Mouse (Mus musculus) activated CD4-positive, CD25-positive, alpha-beta regulatory T cell, adult 4 months (primary cell): ENCODE data around the gene Dnase1l2. TPM values are rescaled to one million over a fixed set of nuclear protein-coding genes. Genes with fewer than 3 reads are reported as not detected.
"Not testable (repeated sequence)": the region's sequence is repeated elsewhere in the genome, so short reads cannot be mapped to it uniquely, and the experiment has no call there.

ENCODE experiments used
- ATAC-seq: one replicate; pipeline ENCODE4 v1.8.0; 2017
- polyA plus RNA-seq, 2 experiments: library from polyadenylated mRNA; unstranded; fragments of 100-300 nt; shearing (Covaris generic); gene quantifications; one replicate each; pipeline ENCODE4 v1.2.1; 2017

The Dnase1l2 gene
- polyA plus RNA-seq, 2 experiments from 2014 or later = 1.9 to 3.6 TPM

DNA sequence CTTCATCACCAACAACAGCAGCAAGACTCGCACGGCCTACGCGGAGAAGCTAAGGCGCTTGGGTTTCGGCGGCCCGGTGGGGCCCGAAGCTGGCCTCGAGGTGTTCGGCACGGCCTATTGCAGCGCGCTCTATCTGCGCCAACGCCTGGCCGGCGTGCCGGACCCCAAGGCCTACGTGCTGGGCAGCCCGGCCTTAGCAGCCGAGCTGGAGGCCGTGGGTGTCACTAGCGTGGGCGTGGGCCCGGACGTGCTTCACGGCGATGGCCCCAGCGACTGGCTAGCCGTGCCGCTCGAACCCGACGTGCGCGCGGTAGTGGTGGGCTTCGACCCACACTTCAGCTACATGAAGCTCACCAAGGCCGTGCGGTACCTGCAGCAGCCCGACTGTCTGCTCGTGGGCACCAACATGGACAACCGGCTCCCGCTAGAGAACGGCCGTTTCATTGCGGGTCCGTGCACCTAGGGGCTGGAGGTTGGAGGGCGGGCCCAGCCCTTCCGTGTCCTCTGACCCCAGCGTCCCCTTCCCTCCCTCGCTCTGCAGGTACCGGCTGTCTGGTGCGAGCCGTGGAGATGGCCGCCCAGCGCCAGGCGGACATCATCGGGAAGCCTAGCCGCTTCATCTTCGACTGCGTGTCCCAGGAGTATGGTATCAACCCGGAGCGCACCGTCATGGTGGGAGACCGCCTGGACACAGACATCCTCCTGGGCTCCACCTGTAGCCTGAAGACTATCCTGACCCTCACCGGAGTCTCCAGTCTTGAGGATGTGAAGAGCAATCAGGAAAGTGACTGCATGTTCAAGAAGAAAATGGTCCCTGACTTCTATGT is 28.0 kb upstream of the Dnase1l2 start:
- no peak for ATAC-seq

DNA sequence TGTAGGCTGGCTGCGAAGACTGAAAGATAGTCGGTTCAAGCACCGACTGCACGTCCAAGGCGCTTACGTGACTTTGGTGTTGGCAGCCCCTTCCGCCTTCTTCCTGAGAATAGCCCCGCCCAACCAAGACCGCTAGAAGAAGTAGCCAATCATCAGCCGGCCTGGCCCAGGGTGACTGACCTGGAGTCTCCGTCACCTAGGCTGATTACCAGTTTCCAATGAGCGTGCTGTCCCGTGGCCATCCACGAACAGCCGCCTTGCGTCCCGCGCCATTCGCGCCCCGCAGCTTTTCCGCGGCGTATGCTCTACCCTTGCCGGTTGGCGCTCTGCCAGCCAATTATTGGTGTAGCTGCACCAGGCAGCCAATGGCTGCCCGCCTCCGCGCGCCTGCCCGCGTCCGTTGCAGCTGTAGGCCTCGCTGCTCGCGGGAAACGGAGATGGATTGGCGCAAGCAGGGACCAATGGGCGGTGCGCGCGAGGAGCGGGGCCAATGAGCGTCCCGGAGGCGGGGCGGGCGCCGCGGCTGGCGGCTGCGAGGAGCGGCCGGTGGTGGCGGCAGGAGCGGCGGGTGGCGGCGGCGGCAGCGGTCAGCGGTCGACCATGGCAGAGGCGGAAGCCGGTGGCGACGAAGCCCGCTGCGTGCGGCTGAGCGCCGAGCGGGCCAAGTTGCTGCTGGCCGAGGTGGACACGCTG is 27.2 kb upstream of the Dnase1l2 start, which contains the start of the genes E4f1 and Pgp:
E4f1 (minus strand) TSS at position 404 of the 693 bp plus-strand sequence.
Pgp (plus strand) TSS at position 483 of the 693 bp plus-strand sequence.
- peak; percentile 97 for ATAC-seq

DNA sequence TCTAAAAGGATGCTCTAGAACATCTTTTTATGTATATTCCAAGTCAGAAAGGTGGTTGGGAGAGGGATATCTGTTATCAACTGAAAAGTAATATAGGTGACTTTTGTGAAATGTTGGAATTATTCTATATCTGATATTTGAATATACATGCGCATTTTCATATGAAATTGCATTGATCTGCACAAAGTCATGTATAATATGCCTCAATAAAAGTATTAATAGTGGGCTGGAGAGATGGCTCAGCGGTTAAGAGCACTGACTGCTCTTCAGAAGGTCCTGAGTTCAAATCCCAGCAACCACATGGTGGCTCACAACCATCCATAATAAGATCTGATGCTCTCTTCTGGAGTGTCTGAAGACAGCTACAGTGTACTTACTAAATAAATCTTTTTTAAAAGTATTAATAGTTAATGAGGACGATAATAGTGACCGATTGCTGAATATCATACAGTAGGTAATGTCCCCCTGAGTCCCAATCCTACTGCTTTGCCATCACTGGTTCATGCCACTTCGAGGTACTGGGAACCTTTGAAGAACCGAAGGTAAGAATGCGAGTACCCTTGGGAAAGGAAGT is 26.5 kb upstream of the Dnase1l2 start:
- ATAC-seq = no peak

DNA sequence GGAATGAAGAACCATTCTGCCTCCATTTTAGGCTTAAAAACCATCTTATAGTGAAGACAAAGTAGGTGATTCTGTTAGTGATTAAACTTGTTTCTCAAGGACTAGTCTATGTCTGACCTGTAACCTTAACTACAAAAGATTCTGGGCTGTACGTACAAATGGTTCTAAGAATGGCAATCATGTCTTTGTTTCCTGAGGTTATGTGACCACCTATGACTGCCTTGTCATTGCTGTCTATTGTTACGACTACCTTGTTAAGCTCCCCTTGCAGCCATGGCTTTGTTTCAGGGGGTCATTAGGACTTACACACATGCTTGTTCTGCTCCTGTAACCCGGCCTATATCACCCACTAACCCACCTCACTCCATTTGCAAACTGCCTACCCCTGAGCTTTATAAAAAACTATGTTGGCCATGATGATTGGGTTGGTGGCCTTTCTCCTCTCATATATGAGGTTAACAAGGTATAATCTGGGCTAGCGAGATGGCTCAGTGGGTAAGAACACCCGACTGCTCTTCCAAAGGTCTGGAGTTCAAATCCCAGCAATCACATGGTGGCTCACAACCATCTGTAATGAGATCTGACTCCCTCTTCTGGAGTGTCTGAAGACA is 25.8 kb upstream of the Dnase1l2 start:
- ATAC-seq = no peak

DNA sequence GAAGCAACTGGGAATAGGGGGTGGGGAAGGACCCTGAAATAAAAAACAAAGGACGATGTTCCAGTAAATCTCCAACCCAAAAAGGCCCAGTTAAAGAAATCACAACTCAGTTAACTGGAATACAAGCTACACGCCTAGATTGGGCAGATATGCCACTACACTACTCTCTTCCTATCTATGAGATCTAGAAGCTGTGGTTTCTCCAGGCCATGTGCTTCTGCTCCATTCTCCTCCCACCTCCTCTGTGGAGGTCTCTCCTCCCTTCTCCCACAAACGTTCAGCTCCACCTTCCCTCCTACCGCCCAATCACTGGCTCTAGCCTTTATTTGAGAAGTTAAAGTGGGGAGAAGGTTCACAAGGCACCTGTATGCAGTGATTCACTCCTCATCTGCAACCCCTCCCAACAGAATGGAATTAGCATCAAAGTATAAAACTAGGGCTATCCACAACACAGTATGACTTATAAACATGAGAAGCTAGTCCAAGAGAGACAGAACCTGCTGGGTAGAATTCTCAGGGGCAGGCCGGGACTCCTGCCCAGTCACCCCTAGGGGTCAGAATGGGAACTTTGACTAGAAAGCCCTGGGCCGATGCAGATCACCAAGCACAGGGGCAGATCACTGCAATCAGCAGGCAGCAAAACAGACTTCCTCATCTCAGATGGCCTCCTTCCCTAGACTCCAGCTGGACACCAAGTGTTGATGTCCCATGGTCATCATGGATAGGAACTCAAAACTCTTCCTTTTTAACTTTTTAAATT is 20.6 kb upstream of the Dnase1l2 start:
- peak; percentile 69 for ATAC-seq

DNA sequence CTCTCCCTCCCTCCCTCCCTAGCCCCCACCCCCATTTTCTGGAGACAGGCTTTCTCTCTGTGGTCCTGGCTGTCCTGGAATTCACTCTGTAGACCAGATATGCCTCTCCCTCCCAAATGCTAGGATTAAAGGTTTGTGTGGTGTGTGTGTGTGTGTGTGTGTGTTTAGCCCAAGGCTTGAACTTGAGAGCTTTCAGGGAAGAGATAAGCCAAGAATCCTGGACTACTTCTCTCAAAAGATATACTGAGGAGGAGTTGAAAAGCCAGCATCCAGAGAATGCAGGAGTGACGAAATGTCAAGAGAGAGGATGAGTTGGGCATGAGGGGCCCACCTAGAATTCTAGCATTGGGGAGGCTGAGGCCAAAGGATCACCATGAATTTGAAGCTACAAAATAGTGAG is 20.0 kb upstream of the Dnase1l2 start:
- ATAC-seq = no peak

DNA sequence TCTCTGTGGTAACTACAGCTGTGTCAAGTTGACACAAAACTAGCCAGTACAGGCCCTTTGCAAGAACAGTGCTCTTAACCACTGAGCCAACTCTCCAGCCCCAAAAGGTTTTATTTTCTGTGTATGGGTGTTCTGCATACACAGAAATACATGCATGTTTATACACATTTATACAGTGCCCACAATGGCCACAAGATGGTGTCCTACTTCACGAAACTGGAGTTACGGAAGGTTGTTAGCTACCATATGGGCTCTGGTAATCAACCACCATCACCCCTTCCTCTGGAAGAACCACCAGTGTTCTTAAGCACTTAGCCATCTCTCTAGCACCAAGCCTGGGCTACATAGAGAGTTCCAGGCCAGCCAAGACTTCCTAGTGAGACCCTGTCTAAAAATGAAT is 18.7 kb upstream of the Dnase1l2 start:
- ATAC-seq = peak; percentile 72

DNA sequence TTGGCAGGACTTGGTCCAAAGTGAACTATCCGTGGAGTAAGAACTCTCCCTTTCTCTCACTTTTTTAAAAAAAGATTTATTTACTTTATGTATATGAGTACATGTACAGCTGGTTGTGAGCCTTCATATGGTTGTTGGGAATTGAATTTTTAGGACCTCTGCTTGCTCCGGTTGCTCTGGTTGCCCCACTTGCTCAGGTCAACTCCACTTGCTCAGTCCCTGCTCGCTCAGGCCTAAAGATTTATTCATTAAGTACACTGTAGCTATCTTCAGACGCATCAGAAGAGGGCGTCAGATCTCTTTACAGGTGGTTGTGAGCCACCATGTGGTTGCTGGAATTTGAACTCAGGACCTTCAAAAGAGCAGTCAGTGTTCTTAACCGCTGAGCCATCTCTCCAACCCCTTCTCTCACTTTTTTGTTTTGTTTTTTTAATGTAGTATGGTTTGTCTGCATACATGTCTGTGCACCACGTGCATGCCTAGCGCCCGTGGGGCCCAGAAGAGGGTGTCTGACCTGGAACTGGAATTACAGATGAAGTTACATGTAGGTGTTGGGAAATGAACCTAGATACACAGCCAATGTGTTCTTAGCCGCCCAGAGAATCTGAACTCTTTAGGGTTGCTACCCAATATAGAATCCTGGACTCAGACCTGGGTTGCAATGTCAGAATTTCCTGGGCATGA is 12.8 kb upstream of the Dnase1l2 start:
- not testable (repeated sequence) for ATAC-seq

DNA sequence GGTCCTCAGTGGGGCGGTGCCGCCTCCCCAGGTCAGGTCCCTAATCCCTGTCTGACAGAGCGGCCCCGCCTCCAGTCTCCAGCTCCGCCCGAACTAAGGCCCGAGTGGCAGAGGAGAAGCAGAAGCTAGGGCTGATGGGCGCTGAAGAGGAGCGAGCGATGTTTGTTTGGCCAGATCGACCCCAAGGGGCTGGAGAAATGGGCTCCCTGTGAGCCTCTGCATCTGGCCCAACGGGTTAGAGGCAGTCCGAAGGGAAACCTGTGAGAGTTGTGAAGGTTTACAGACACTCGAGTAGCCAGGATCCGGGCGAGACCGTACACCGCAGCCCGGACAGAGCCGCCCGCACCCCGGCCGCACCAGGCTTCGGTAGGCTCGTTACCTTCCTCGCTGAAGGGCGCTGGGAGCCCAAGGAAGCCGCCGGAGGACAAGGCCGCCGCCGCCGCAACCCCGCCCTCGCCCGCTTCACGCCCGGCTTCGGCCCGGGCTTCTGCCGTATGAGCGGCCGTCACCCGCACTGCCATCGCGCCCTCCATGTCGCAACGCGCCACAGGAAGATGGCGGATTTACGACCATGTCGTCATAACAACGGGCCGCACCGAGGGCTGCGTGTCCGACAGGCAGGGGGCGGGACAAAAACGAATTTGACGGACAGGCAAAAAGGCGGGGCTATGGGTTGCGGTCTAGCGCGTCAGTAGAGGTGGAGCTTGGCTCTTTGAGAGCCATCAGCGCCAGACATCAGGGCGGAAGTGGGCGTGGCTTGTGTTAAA is 12.0 kb upstream of the Dnase1l2 start:
- peak; percentile 90 for ATAC-seq

DNA sequence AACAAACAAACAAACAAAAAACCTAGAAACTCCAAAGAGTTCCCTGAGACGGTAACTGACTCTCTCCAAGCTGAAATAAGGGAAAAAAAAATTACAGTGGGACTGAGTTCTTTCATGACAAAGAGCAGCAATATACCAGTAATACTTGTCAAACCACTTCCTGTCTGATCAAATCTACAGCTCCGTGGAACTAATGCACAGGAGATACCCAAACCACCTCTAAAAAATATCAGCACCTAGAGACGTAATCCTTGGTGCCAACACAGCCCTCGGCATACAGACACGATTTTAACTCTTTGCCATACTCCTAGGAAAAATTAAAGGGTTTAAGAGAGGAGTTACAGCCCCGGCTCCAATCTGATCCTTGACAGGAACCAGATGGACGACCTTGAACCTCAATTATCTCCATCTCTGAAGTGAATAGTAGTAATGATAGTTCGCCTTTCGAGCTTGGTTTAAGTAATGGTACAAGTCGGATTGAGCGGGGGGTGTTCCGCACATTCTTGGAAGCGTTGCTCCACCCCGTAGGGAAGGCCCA is 11.4 kb upstream of the Dnase1l2 start:
- peak; percentile 62 for ATAC-seq

DNA sequence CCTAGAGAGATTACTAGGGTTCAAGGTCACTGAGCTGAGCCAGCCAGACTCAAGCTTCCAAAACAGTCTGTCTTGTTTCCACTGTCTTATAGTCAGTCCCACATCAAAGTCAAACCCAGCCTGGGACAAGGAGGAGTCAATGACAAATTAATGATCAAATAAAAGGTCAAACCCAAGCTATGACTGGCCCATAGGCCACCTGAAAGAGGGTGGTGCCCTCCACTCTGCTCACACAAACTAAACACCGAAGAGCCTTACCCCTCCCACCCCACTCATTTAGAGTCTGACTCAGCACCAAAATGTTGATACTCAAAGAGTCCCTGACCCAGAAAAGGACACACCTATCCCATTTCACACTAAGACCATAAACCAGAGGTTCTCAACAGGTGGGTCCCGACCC is 10.5 kb upstream of the Dnase1l2 start:
- ATAC-seq = no peak

DNA sequence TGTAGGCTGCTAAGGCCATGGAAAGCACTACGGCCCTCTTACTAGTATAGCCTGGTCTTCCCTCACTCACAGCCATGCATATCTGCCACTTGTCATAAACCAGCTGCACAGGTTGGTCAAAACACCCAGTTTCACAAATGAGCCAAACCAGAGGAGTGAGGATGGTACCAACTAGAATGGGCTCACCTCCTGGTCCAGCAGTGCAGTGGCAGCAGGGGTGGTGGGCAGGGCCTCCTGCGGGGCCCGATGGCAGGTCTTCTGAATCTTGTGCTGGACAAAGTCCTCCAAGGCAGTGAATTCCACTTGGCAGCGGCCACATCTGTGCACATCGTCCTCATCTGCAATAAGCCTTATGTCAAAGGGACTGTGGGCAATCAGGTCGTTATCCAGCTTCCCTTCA is 8.3 kb upstream of the Dnase1l2 start:
- ATAC-seq = no peak

DNA sequence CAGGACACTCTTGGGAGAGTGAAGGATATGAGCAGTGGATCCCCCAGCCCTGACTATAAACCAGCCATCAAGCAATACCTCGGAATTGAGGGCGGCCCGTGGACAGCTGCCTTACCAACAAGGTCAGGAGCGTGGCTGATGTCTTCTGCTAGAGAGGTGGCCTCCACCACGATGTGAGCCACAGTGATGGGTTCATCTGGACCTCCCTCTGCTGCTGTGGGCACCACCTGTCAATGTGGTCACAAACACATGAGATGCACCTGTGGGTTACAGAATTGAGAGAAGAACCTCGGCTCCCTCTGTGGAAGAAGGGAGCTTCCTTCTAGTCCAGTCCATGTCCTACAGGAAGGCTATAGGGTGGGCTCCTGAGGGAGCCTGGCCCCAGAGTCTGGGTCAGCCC is 6.6 kb upstream of the Dnase1l2 start:
- no peak for ATAC-seq

DNA sequence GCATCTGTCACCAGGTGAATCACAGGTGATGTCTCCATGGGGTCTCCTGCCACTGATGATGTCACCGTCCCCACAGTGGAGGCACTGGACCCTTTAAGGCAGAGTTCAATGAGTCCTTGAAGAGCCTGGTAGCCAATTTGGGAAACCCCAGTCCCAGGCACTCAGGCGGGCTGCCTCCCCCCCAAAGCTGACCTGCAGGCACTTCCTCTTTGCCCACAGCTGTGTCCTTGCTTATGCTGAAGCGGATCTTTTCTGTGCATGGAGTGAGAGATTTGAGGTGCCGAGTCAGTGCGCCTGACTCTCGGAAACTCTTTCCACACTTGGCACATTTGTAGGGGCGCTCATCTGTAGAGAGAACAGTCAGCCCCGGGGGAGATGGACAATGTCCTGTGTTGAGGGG is 3.7 kb upstream of the Dnase1l2 start:
- no peak for ATAC-seq

DNA sequence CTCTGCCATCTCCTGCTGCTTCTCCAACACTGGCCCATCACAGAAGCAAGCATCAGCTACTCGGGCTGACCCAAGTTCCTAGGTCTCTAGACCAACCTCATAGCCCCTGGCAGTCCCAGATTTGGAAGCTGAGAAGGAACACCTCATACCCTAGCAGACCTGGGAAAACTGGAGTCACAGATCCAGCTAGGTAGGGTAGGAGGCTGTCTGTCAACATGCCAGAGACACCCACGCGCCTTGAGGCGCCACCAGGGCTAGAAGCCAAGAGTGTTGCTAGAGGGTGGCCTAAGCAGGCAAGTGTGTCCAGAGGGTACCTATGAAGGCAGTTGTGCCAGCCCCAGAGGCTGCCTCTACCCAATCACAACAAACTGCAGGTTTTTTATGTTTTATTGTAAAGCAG is 504 bp upstream of the Dnase1l2 start:
- no peak for ATAC-seq

DNA sequence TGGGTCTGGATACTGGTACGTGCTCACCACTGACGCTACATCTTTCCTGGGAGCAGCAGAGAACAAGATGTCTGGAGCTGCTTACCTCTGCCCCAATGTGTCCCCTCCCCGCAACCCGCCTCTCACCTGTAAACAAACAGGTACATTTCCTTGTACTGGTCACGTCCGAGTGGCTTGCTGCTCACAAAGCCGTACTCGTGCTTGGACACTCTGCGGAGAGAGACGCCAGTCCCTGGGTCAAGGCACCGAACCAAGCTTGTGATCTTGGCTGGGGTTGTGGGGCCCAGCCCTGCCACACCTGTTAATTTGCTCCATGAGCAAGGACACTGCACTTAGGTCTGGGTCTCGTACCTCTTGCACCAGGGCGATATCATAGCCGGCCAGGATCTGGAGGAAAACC is 798 bp downstream of the Dnase1l2 start:
- no peak for ATAC-seq

DNA sequence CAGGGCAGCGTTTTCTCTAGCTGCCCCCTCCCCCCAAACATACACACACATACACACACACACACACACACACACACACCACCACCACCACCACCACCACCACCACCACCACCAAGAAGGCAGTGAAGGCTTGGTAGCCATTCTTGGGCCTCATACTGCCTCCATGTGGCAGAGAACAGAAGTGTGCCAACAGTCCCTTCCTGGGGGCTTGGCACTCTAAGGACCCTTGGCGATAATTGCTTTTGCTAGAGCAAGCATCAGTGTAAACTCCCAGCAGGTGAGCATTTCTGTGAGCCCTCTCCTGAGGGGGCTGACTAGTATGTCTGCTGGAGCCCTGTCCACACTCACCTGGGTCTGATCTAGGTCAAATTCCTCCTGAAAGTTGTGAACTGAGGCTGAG is 1.8 kb downstream of the Dnase1l2 start:
- ATAC-seq = no peak

DNA sequence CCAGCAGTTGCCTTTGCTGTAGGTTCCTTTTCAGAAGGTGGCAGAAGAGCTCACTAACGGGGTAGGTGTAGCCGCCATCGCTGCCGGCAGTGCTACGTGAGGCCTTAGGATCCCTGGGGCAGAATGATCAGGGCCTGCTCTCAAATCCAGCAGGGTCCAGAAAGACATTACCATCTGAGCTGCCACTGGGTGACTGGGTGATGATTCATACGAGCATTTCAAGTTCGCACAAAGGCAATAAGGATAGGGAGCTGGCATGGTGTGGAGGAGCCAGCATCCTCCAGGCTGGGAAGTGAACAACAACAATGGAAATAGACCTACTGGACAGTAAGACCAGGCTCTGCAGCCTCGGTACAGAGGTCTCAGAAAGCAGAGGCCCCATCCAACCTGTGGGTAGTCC is 2.5 kb downstream of the Dnase1l2 start:
- no peak for ATAC-seq

DNA sequence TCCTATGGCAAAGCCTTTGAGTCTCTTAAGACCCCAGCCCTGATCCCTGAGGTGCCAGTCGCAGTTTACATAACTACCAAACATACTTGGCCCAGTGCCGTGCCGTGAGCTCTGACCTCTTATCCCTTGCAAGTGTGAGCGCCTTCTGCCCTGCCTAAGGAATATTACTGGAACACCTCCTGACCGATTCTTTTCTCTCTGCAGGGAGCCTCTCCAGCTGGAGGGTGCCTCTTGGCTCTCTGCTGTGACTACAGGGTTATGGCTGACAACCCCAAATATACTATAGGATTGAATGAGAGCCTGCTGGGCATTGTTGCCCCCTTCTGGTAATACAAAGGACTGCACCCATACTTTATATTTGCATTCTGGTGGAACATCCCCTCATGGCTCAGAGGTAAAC is 5.9 kb downstream of the Dnase1l2 start:
- ATAC-seq = peak; percentile 66

DNA sequence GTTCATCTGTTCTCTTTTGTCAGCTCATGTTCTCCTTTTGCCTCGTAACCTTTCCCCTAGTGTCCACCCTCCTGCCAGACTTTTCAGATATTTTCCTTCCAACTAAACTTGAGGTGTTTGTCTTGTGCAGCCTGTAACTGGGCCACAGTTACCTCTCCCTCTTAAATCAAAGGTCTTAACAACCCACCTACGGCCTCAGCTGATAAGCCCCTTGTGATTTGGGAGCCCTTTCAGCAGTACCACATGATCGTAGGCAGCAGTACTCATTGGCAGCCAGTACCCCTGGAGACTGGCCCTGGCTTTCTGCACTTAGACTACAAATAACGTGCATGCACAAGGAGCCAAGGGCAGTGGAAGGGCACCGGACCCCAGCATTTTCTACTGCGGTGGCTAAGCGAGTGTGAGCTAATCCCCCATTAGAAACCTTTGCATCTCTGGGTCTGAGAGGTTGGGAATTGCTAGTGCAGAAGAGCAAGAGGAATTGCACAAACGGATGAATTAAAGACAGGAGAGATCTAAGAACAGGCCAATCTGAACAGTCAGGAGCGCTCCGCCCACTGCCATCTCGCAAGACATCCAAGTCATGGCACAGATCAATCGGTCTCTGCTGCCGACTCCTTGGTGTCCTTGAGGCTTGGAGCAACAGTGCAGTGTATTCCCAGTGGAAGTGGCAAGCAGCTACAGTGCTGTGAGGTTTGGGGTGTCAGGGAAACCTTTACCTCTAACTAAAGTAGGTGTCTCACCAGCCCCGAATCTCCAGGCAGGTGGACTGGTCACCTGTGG is 13.5 kb downstream of the Dnase1l2 start:
- no peak for ATAC-seq
